Mouse (Mus musculus): Measurements from ENCODE around the gene Itga4. TPM values are rescaled to one million over a fixed set of nuclear protein-coding genes. Genes with fewer than 3 reads are reported as not detected.

Itga4 gene
- polyA plus RNA-seq, 1 experiment from 2014 or later = 13.3 TPM

DNA sequence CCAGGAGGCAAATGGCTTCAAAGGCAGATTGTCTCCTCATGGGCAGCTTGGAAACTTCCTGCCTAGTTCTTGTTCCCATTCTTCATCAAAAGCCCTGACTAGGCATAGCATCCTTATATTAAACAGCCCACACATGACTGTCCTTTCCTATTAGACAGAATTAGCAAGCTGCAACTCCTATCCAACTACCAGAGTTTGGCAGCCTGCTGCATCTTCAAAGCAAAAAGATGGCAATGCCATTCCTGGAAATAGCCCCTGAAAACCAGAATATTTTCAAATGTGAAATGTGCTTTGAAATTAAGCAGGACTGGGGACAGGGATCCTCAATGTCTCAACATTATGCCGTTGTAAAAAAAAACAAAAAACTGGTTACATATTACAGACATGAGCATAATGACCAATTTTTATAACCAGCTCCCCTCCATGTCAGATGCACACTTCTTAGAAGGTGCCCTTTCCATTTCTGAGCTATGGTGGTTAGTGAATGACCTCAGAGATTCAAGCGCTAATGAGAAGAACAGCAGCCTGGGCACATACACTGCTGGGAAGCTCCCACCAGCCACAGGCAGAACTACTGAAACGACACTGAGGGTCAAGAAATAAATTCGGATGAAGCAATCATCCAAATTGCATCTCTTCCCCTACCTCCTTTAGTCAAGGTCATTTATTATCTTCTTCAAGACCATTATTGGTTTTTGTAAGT lies 97.0 kb downstream of the Itga4 start:
- H3K4me1 ChIP-seq (ENCODE audit: control insufficient read depth, insufficient read depth, low read length) = no peaks in the 10 kb centered on the region
- no peak overlapping the region for H3K27ac ChIP-seq (ENCODE audit: low read depth, low read length)
- no peaks in the 10 kb centered on the region for H3K9me3 ChIP-seq (replicated peaks; ENCODE audit: control insufficient read depth, low read length)
- H3K36me3 ChIP-seq (ENCODE audit: control insufficient read depth, insufficient read depth, low read length) = no peaks in the 10 kb centered on the region
- ATAC-seq (replicated peaks; ENCODE audit: insufficient number of reproducible peaks, low FRiP score, low TSS enrichment) = no peak
- no peak overlapping the region for H3K4me3 ChIP-seq (ENCODE audit: low read depth, low read length)
- no peak overlapping the region for H3K9ac ChIP-seq (ENCODE audit: low read depth, low read length)
- H3K4me2 ChIP-seq = no peak overlapping the region
- H3K27me3 ChIP-seq (ENCODE audit: control insufficient read depth, insufficient read depth, low read length) = no peaks in the 10 kb centered on the region
- WGBS (ENCODE audit: insufficient replicate concordance) = 84% methylated on average over 4 of the region's 4 CpGs

DNA sequence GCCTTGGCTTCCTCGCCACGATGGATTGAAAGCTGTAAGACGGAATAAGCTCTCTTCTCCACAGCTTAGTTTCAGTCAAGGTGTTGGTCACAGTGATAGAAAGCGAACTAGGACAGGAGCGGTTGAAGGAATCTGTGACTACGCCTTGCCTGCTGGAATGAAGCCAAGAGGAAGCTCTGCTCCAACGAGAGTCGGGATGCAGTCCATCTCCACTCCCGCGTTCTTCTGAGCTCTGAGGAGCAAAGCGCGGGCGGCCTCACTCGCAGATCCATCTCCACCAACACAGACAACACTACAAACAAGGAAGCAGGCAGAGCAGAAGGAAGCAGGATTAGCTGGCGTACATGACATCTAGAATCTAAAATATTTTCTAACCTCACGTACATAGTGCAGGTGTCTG lies 99.5 kb downstream of the Itga4 start:
- no peaks in the 10 kb centered on the region for H3K27me3 ChIP-seq (ENCODE audit: control insufficient read depth, insufficient read depth, low read length)
- 89% methylated on average over 16 of the region's 16 CpGs for WGBS (ENCODE audit: insufficient replicate concordance)
- no peak overlapping the region for H3K27ac ChIP-seq (ENCODE audit: low read depth, low read length)
- ATAC-seq (replicated peaks; ENCODE audit: insufficient number of reproducible peaks, low FRiP score, low TSS enrichment) = no peak
- H3K4me2 ChIP-seq = no peak overlapping the region
- no peak overlapping the region for H3K4me3 ChIP-seq (ENCODE audit: low read depth, low read length)
- H3K9ac ChIP-seq (ENCODE audit: low read depth, low read length) = no peak overlapping the region
- no peaks in the 10 kb centered on the region for H3K9me3 ChIP-seq (replicated peaks; ENCODE audit: control insufficient read depth, low read length)
- H3K4me1 ChIP-seq (ENCODE audit: control insufficient read depth, insufficient read depth, low read length) = no peaks in the 10 kb centered on the region
- no peaks in the 10 kb centered on the region for H3K36me3 ChIP-seq (ENCODE audit: control insufficient read depth, insufficient read depth, low read length)

- Histone ChIP-seq H3K9ac (ENCODE audit: low read depth, low read length) (no peak overlapping the region), H3K9me3 (replicated peaks; ENCODE audit: control insufficient read depth, low read length) (no peaks in the 10 kb centered on the region)
Measured at GRCm38 (mm10) chr2:79357835-79358234, 102.6 kb downstream of the Itga4 start.

DNA sequence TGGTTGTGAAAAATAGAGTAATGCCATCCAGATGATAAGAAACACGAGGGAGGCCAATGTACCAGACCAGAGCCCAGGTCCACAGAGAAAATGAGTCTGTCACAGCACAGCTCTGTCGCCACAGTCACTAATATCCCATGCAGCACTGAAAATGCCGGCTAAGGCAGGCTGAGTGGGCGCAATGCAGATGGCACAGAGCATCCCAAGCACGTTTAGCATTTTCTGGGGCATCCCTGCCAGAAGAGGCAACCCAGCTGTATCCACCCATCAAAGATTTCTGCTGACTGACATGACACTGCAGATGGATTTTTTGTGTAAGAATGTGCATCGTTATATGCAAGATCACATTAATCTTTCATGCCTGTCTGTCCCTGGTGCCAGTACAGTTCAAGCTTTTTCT lies 106.8 kb downstream of the Itga4 start:
- Histone ChIP-seq H3K36me3 (ENCODE audit: control insufficient read depth, insufficient read depth, low read length) (no peaks in the 10 kb centered on the region), H3K9me3 (replicated peaks; ENCODE audit: control insufficient read depth, low read length) (no peaks in the 10 kb centered on the region), H3K4me2 (no peak overlapping the region), H3K4me3 (ENCODE audit: low read depth, low read length) (no peak overlapping the region), H3K4me1 (ENCODE audit: control insufficient read depth, insufficient read depth, low read length) (no peaks in the 10 kb centered on the region; the same call in 1 of the 2 replicates), H3K27ac (ENCODE audit: low read depth, low read length) (no peak overlapping the region), H3K27me3 (ENCODE audit: control insufficient read depth, insufficient read depth, low read length) (no peaks in the 10 kb centered on the region), H3K9ac (ENCODE audit: low read depth, low read length) (no peak overlapping the region)
- ATAC-seq (replicated peaks; ENCODE audit: insufficient number of reproducible peaks, low FRiP score, low TSS enrichment) = no peak
- 58% methylated on average over 6 of the region's 6 CpGs for WGBS (ENCODE audit: insufficient replicate concordance)

More at GRCm38 (mm10) chr2:79357835-79358234, 102.6 kb downstream of the Itga4 start:
- no peak overlapping the region for H3K27ac ChIP-seq (ENCODE audit: low read depth, low read length)
- no peak overlapping the region for H3K4me3 ChIP-seq (ENCODE audit: low read depth, low read length)
- no peaks in the 10 kb centered on the region for H3K36me3 ChIP-seq (ENCODE audit: control insufficient read depth, insufficient read depth, low read length)
- WGBS (ENCODE audit: insufficient replicate concordance) = 82% methylated on average over 3 of the region's 3 CpGs
- H3K27me3 ChIP-seq (ENCODE audit: control insufficient read depth, insufficient read depth, low read length) = no peaks in the 10 kb centered on the region
- no peak for ATAC-seq (replicated peaks; ENCODE audit: insufficient number of reproducible peaks, low FRiP score, low TSS enrichment)
- no peaks in the 10 kb centered on the region for H3K4me1 ChIP-seq (ENCODE audit: control insufficient read depth, insufficient read depth, low read length)
- H3K4me2 ChIP-seq = no peak overlapping the region

GRCm38 (mm10) chr2:79363920-79364319 lies 108.7 kb downstream of the Itga4 start:
- no peaks in the 10 kb centered on the region for H3K9me3 ChIP-seq (replicated peaks; ENCODE audit: control insufficient read depth, low read length)
- H3K4me1 ChIP-seq (ENCODE audit: control insufficient read depth, insufficient read depth, low read length) = no peaks in the 10 kb centered on the region; the same call in 1 of the 2 replicates
- H3K4me2 ChIP-seq = no peak overlapping the region
- H3K36me3 ChIP-seq (ENCODE audit: control insufficient read depth, insufficient read depth, low read length) = no peaks in the 10 kb centered on the region
- H3K4me3 ChIP-seq (ENCODE audit: low read depth, low read length) = no peak overlapping the region
- H3K9ac ChIP-seq (ENCODE audit: low read depth, low read length) = no peak overlapping the region
- no peak for ATAC-seq (replicated peaks; ENCODE audit: insufficient number of reproducible peaks, low FRiP score, low TSS enrichment)
- no peaks in the 10 kb centered on the region for H3K27me3 ChIP-seq (ENCODE audit: control insufficient read depth, insufficient read depth, low read length)
- 70% methylated on average over 6 of the region's 6 CpGs for WGBS (ENCODE audit: insufficient replicate concordance)
- no peak overlapping the region for H3K27ac ChIP-seq (ENCODE audit: low read depth, low read length)

- WGBS (ENCODE audit: insufficient replicate concordance) = 65% methylated on average over 18 of the region's 18 CpGs
- H3K27ac ChIP-seq (ENCODE audit: low read depth, low read length) = no peak overlapping the region
- H3K4me3 ChIP-seq (ENCODE audit: low read depth, low read length) = no peak overlapping the region
- H3K4me2 ChIP-seq = no peak overlapping the region
- H3K36me3 ChIP-seq (ENCODE audit: control insufficient read depth, insufficient read depth, low read length) = no peaks in the 10 kb centered on the region
- H3K27me3 ChIP-seq (ENCODE audit: control insufficient read depth, insufficient read depth, low read length) = no peaks in the 10 kb centered on the region
- ATAC-seq (replicated peaks; ENCODE audit: insufficient number of reproducible peaks, low FRiP score, low TSS enrichment) = no peak
- H3K9me3 ChIP-seq (replicated peaks; ENCODE audit: control insufficient read depth, low read length) = no peaks in the 10 kb centered on the region
- no peaks in the 10 kb centered on the region; the same call in 1 of the 2 replicates for H3K4me1 ChIP-seq (ENCODE audit: control insufficient read depth, insufficient read depth, low read length)
- H3K9ac ChIP-seq (ENCODE audit: low read depth, low read length) = no peak overlapping the region
Measured at GRCm38 (mm10) chr2:79367451-79368450, 112.5 kb downstream of the Itga4 start.

DNA sequence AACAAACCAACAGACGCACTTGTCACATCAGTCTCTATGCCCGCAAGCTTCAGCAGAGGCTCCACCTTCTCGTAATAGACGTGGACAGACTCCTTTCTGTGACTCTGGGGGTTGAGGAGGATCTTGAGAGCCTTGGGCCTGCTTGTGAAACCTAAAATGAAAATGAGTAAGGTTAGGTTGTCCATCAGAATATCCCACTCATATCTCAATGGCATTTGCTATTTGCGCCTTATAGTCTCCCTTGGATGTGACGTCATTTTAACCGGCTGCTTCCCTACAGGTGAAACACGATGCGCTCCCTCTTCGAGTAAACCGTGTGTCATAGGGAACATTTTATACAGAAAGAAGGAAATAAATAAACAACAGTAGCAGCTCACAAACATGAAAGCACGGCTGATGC lies 113.4 kb downstream of the Itga4 start:
- WGBS (ENCODE audit: insufficient replicate concordance) = 81% methylated on average over 12 of the region's 12 CpGs

DNA sequence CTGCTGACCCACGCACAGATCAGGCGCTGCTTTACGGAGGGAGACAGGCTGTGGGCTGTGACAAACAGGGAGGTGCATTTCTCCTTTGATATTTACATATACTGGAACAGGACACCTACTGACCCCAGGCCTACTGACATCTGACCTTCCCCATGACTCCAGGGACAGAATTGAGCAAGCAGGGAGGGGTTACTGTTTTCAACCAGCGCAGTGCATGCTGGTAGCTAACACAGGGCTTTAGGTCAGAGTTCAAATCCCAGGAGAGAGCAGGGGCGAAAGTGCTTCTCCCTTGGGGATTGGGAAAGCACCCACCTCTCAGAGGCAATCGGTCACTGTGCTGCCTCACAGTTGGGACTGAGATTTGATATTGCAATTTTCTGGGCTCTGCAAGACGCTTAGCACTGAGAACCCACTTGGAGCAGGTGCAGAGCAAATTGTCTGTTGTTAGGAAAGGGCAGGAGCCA lies 113.9 kb downstream of the Itga4 start:
- Histone ChIP-seq H3K27ac (ENCODE audit: low read depth, low read length) (no peak overlapping the region), H3K9me3 (replicated peaks; ENCODE audit: control insufficient read depth, low read length) (no peaks in the 10 kb centered on the region), H3K4me3 (ENCODE audit: low read depth, low read length) (no peak overlapping the region), H3K36me3 (ENCODE audit: control insufficient read depth, insufficient read depth, low read length) (no peaks in the 10 kb centered on the region), H3K4me2 (no peak overlapping the region), H3K27me3 (ENCODE audit: control insufficient read depth, insufficient read depth, low read length) (no peaks in the 10 kb centered on the region), H3K4me1 (ENCODE audit: control insufficient read depth, insufficient read depth, low read length) (no peaks in the 10 kb centered on the region; the same call in 1 of the 2 replicates), H3K9ac (ENCODE audit: low read depth, low read length) (no peak overlapping the region)
- no peak for ATAC-seq (replicated peaks; ENCODE audit: insufficient number of reproducible peaks, low FRiP score, low TSS enrichment)
- 81% methylated on average over 7 of the region's 7 CpGs for WGBS (ENCODE audit: insufficient replicate concordance)

More for the DNA sequence above, 113.4 kb downstream of the Itga4 start:
- Histone ChIP-seq H3K9ac (ENCODE audit: low read depth, low read length) (no peak overlapping the region), H3K4me3 (ENCODE audit: low read depth, low read length) (no peak overlapping the region), H3K36me3 (ENCODE audit: control insufficient read depth, insufficient read depth, low read length) (no peaks in the 10 kb centered on the region), H3K9me3 (replicated peaks; ENCODE audit: control insufficient read depth, low read length) (no peaks in the 10 kb centered on the region), H3K27ac (ENCODE audit: low read depth, low read length) (no peak overlapping the region), H3K27me3 (ENCODE audit: control insufficient read depth, insufficient read depth, low read length) (no peaks in the 10 kb centered on the region), H3K4me2 (no peak overlapping the region), H3K4me1 (ENCODE audit: control insufficient read depth, insufficient read depth, low read length) (no peaks in the 10 kb centered on the region; the same call in 1 of the 2 replicates)
- no peak for ATAC-seq (replicated peaks; ENCODE audit: insufficient number of reproducible peaks, low FRiP score, low TSS enrichment)

Data from heart, embryonic 11.5 days (tissue).